Mouse (Mus musculus) hindbrain, embryonic 12.5 days (tissue): Measurements from ENCODE around the gene Nr1i2. TPM values are rescaled to one million over a fixed set of nuclear protein-coding genes. Genes with fewer than 3 reads are reported as not detected.

Source experiments
- ATAC-seq: fragments of 200-750 bp; cut with Nextera tagmentation; 2 replicates; pipeline ENCODE4 v1.8.0; 2017; ENCODE audit warnings: moderate TSS enrichment; ENCODE audit not compliant: low FRiP score
- H3K27ac ChIP-seq: fragments of 300-500 bp; sonication (generic); 2 replicates; pipeline ENCODE4 v1.5.1; 2016; ENCODE audit warnings: mild to moderate bottlenecking
- H3K27me3 ChIP-seq: fragments of 300-500 bp; sonication (generic); 2 replicates; pipeline ENCODE4 v1.6.1; 2016; ENCODE audit warnings: mild to moderate bottlenecking
- H3K36me3 ChIP-seq: fragments of 300-500 bp; sonication (generic); 2 replicates; pipeline ENCODE4 v1.6.1; 2016; ENCODE audit warnings: mild to moderate bottlenecking
- H3K4me1 ChIP-seq: fragments of 300-500 bp; sonication (generic); 2 replicates; pipeline ENCODE4 v1.6.1; 2016
- H3K4me2 ChIP-seq: fragments of 300-500 bp; sonication (generic); replicated peaks from 2 replicates; pipeline ENCODE4 v1.6.1; 2016; ENCODE audit warnings: mild to moderate bottlenecking
- H3K4me3 ChIP-seq: fragments of 300-500 bp; sonication (generic); 2 replicates; pipeline ENCODE4 v1.5.1; 2016; ENCODE audit warnings: mild to moderate bottlenecking
- H3K9ac ChIP-seq: fragments of 300-500 bp; sonication (generic); 2 replicates; pipeline ENCODE4 v1.6.1; 2016; ENCODE audit warnings: mild to moderate bottlenecking, moderate library complexity
- H3K9me3 ChIP-seq: fragments of 300-500 bp; sonication (generic); replicated peaks from 2 replicates; pipeline ENCODE4 v1.6.1; 2016; ENCODE audit warnings: mild to moderate bottlenecking
- WGBS: fragments of 180-500 bp; shearing (Covaris S2); methylation state at CpG from one replicate; pipeline ENCODE4 v1.1.7; 2016; 5-methylcytosine and 5-hydroxymethylcytosine counted together
- polyA plus RNA-seq: library from polyadenylated mRNA; unstranded; fragments of >200 nt; fragmentation: Nextera tagmentation; extraction: Ambion mirVana; gene quantifications from 2 replicates; pipeline ENCODE4 v1.2.1, GENCODE M21; 2016

Nr1i2 gene
- polyA plus RNA-seq, 1 experiment from 2014 or later, result not detected

DNA sequence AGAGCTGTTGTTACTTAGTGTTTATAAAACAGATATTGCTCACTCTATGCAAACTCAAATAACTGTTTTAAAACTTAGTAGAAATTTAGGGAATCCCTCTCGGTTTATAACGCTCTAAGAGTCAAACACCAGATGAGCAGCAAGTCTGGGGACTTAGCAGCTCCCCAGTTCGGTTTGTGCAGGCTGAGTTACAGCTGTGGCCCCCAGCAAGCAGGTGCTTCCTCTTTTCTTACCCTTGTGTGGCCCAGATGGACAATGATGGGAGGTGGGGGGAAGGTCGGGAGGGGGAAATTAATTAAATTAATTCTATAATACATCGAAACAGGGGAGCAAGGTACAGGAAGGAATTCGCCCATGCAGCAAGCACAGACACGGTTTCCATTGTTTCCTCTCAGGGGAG lies 13.0 kb upstream of the Nr1i2 start:
- no peaks in the 10 kb centered on the region for H3K27me3 ChIP-seq
- peak; percentile 44; the same call in 1 of the 2 replicates for ATAC-seq
- no peak overlapping the region for H3K4me3 ChIP-seq
- H3K9me3 ChIP-seq, result no peaks in the 10 kb centered on the region
- H3K4me2 ChIP-seq, result peak overlapping the region; percentile 2; the same call in 1 of the 2 replicates
- no peaks in the 10 kb centered on the region for H3K36me3 ChIP-seq
- WGBS, result 45% methylated on average over 7 of the region's 7 CpGs
- H3K27ac ChIP-seq, result peak overlapping the region; percentile 25; the same call in 1 of the 2 replicates
- peaks cover 15% of the 10 kb centered on the region for H3K4me1 ChIP-seq
- no peak overlapping the region for H3K9ac ChIP-seq

GRCm38 (mm10) chr16:38307221-38307605 lies 12.6 kb upstream of the Nr1i2 start:
- Histone ChIP-seq H3K4me1 (peaks cover 15% of the 10 kb centered on the region), H3K9me3 (no peaks in the 10 kb centered on the region), H3K27ac (no peak overlapping the region), H3K4me3 (no peak overlapping the region), H3K4me2 (no peak overlapping the region), H3K9ac (no peak overlapping the region), H3K36me3 (no peaks in the 10 kb centered on the region), H3K27me3 (no peaks in the 10 kb centered on the region)
- WGBS, result 31% methylated on average over 5 of the region's 5 CpGs
- peak; percentile 69 for ATAC-seq

DNA sequence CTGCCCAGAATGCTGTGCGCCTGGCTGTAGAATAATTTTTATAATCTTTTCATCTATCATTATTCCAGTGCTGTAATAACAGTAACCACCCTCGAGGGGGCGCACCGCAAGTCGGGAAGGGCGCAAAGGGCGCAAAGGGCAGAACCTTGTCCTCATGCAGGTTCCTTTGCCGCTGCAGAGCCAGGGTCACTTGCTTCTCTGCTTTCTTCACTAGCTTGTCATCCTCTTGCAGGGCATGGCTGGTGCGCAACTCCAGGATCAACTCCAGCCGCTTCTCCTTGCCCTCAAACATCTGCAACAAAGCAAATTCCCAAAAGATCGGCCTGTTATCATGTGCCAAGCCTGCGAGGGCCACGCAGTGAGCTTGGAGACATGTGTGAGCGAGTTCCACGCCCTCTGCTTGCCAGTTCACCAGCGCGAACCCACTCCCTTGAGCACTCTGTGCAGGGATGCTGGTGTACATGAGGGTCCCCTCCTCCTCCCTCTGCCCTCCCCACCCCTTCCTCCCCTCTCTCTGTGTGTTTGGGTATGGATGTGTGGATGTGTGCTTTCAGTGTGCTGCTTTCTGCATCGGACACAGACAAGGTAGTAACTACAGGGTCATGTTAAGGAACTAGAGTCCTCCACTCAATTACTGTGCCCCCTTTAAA lies 12.1 kb upstream of the Nr1i2 start:
- H3K9ac ChIP-seq, result no peak overlapping the region
- no peaks in the 10 kb centered on the region for H3K9me3 ChIP-seq
- H3K4me2 ChIP-seq, result no peak overlapping the region
- H3K27ac ChIP-seq, result no peak overlapping the region
- H3K4me3 ChIP-seq, result no peak overlapping the region
- H3K27me3 ChIP-seq, result no peaks in the 10 kb centered on the region
- H3K36me3 ChIP-seq, result no peaks in the 10 kb centered on the region
- 50% methylated on average over 18 of the region's 18 CpGs for WGBS
- H3K4me1 ChIP-seq, result peaks cover 15% of the 10 kb centered on the region
- ATAC-seq, result peak; percentile 63

GRCm38 (mm10) chr16:38304460-38305194 lies 10.0 kb upstream of the Nr1i2 start:
- no peak for ATAC-seq
- H3K9me3 ChIP-seq, result no peaks in the 10 kb centered on the region
- no peak overlapping the region for H3K27ac ChIP-seq
- H3K4me2 ChIP-seq, result no peak overlapping the region
- H3K4me1 ChIP-seq, result peaks cover 15% of the 10 kb centered on the region
- 79% methylated on average over 17 of the region's 17 CpGs for WGBS
- no peak overlapping the region for H3K9ac ChIP-seq
- no peaks in the 10 kb centered on the region for H3K27me3 ChIP-seq
- H3K4me3 ChIP-seq, result no peak overlapping the region
- H3K36me3 ChIP-seq, result no peaks in the 10 kb centered on the region

DNA sequence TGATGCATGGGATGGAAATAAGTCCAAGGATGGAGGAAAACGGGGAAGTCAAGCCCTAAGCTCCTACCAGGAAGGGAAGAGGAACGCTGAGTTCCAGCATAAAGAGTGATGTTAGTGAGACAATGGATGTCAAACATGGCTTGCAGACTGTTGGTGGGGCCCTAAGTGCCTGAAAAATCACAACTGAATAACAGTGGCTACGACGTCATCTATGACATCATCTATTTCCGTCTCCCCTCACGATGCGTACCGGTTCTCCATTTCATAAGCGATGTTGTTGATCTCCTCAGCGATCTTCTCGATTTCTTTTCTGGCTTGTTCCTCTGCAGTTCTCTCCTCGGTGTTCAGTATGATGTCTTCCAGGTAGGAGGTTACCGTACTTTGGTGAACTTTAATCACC lies 7.7 kb upstream of the Nr1i2 start:
- ATAC-seq, result no peak
- H3K27me3 ChIP-seq, result no peaks in the 10 kb centered on the region
- no peaks in the 10 kb centered on the region for H3K9me3 ChIP-seq
- no peak overlapping the region for H3K9ac ChIP-seq
- no peaks in the 10 kb centered on the region for H3K36me3 ChIP-seq
- no peak overlapping the region for H3K4me2 ChIP-seq
- no peak overlapping the region for H3K27ac ChIP-seq
- 92% methylated on average over 13 of the region's 13 CpGs for WGBS
- H3K4me1 ChIP-seq, result peaks cover 8% of the 10 kb centered on the region
- no peak overlapping the region for H3K4me3 ChIP-seq

GRCm38 (mm10) chr16:38298410-38298809 lies 3.8 kb upstream of the Nr1i2 start:
- H3K9ac ChIP-seq, result no peak overlapping the region
- H3K27me3 ChIP-seq, result no peaks in the 10 kb centered on the region
- H3K27ac ChIP-seq, result no peak overlapping the region
- no peaks in the 10 kb centered on the region for H3K36me3 ChIP-seq
- no peak overlapping the region for H3K4me3 ChIP-seq
- 85% methylated on average over 6 of the region's 6 CpGs for WGBS
- no peaks in the 10 kb centered on the region for H3K9me3 ChIP-seq
- no peak for ATAC-seq
- H3K4me2 ChIP-seq, result no peak overlapping the region
- H3K4me1 ChIP-seq, result no peaks in the 10 kb centered on the region

DNA sequence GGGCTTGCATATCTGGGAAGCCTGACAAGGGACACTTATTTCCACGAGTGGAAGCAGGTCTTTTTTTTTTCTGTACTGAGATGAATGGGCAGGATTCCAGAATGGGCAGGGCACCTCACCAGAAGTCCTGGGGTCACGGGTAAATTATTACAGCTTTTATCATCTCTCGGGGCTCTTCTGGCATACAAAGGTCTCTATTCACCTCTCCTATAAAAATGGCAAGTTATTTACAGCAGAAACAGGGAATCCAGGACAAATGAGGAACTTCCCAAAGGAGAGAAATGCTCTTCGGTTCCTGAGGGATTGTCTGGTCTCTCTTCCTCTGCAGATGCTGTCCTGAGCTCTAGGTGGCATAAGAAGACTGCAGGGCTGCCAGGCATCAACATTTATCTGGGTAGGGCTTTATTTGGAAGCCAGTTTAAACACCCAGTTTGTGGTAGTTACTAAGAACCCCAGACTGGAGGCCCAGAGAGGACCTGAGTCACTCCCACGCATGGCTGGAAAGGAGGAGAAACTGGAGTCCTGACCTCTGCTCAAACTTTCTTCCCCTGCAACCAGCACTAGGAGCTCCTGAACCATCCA lies 816 bp upstream of the Nr1i2 start:
- Histone ChIP-seq H3K4me3 (no peak overlapping the region), H3K4me2 (no peak overlapping the region), H3K9ac (no peak overlapping the region), H3K27ac (no peak overlapping the region), H3K36me3 (no peaks in the 10 kb centered on the region), H3K9me3 (no peaks in the 10 kb centered on the region), H3K27me3 (no peaks in the 10 kb centered on the region), H3K4me1 (no peaks in the 10 kb centered on the region)
- no peak for ATAC-seq
- 59% methylated on average over 5 of the region's 5 CpGs for WGBS

GRCm38 (mm10) chr16:38290151-38290550 lies 4.5 kb downstream of the Nr1i2 start:
- no peaks in the 10 kb centered on the region for H3K36me3 ChIP-seq
- WGBS, result 91% methylated on average over 2 of the region's 2 CpGs
- no peak overlapping the region for H3K27ac ChIP-seq
- ATAC-seq, result no peak
- H3K9me3 ChIP-seq, result no peaks in the 10 kb centered on the region
- no peak overlapping the region for H3K4me3 ChIP-seq
- H3K27me3 ChIP-seq, result no peaks in the 10 kb centered on the region
- 0 out of 2 replicates have a peak, but pooled peaks cover 3% of the 10 kb centered on the region for H3K4me1 ChIP-seq
- no peak overlapping the region for H3K4me2 ChIP-seq
- H3K9ac ChIP-seq, result no peak overlapping the region

- Histone ChIP-seq H3K36me3 (no peaks in the 10 kb centered on the region), H3K4me3 (no peak overlapping the region), H3K9ac (no peak overlapping the region), H3K27ac (no peak overlapping the region), H3K27me3 (no peaks in the 10 kb centered on the region), H3K4me1 (0 out of 2 replicates have a peak, but pooled peaks cover 3% of the 10 kb centered on the region), H3K4me2 (no peak overlapping the region), H3K9me3 (no peaks in the 10 kb centered on the region)
- 29% methylated on average over 6 of the region's 6 CpGs for WGBS
- no peak for ATAC-seq
These were observed 5.8 kb downstream of the Nr1i2 start for GRCm38 (mm10) chr16:38288851-38289250.

DNA sequence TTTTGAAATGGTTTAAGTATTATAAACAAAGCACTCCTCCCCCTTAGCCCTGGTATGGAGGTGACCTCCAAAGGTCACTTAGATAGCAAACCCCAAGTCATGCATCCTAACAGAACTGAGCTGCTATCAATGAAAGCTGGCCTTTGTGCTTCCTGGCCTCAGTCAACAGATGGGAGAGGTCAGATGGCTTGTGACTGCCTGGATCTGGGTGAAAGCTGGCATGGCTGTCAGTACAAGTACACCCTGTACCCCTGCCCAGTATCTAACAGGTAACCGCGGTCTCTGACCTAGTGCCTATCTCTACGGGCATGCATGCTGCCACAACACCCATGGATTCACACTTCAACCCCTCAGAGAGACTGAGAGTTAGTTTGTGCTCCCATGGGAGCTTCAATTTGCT lies 6.9 kb downstream of the Nr1i2 start:
- no peaks in the 10 kb centered on the region for H3K27me3 ChIP-seq
- no peak overlapping the region for H3K4me2 ChIP-seq
- WGBS, result 94% methylated on average over 3 of the region's 3 CpGs
- H3K4me1 ChIP-seq, result peaks cover 10% of the 10 kb centered on the region; the same call in 1 of the 2 replicates
- no peak overlapping the region for H3K27ac ChIP-seq
- no peak for ATAC-seq
- H3K36me3 ChIP-seq, result no peaks in the 10 kb centered on the region
- H3K9me3 ChIP-seq, result no peaks in the 10 kb centered on the region
- H3K4me3 ChIP-seq, result no peak overlapping the region
- H3K9ac ChIP-seq, result no peak overlapping the region

DNA sequence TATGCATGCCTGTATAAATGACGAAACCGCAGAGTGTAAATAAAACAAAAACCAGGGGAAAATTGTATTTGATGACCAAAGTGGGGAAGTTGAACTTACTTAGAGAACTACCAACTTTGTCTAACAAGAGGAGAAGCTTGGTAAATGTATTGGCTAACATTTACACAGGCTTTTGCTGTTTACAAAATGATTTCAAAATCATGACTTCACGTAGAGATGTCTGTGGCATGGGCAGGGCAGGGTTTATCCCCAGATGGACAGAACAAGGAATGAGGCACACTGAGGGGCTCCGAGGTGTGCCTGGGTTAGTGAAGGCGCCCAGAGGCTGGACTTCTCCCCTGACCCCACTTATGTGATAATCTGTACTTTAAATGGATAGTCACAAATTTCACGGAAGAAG lies 7.3 kb downstream of the Nr1i2 start:
- Histone ChIP-seq H3K36me3 (no peaks in the 10 kb centered on the region), H3K27me3 (no peaks in the 10 kb centered on the region), H3K4me2 (no peak overlapping the region), H3K9me3 (no peaks in the 10 kb centered on the region), H3K27ac (no peak overlapping the region), H3K4me3 (no peak overlapping the region), H3K9ac (no peak overlapping the region), H3K4me1 (peaks cover 10% of the 10 kb centered on the region; the same call in 1 of the 2 replicates)
- ATAC-seq, result no peak
- WGBS, result 83% methylated on average over 6 of the region's 6 CpGs

DNA sequence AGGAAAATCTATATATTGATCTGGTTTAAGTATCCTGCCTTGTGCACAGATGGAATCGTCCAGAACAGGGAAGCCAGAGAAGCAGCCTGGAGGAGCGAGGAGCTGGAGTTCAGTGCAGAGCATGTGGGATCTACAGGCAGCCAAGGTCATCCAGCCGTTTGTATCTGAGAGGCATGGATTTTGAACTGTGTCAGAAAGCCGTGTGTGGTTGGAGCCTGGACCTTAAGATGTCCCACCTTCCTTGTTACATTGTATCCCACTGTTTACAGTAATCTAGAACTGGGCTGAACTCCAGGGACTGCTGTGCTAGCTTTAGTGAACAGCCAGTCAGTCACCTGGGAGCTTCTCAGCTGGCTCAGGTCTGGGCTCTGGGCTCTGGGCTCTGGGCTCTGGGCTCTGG lies 8.1 kb downstream of the Nr1i2 start:
- whole genome bisulfite sequencing, result 68% methylated on average over 4 of the region's 4 CpGs
- H3K27ac ChIP-seq, result no peak overlapping the region
- no peak overlapping the region for H3K4me2 ChIP-seq
- H3K4me3 ChIP-seq, result no peak overlapping the region
- no peaks in the 10 kb centered on the region for H3K27me3 ChIP-seq
- peaks cover 10% of the 10 kb centered on the region; the same call in 1 of the 2 replicates for H3K4me1 ChIP-seq
- no peak overlapping the region for H3K9ac ChIP-seq
- H3K9me3 ChIP-seq, result no peaks in the 10 kb centered on the region
- no peaks in the 10 kb centered on the region for H3K36me3 ChIP-seq
- ATAC-seq, result no peak
